Mouse (Mus musculus) cerebellum, postnatal 4 days (tissue): ENCODE data around the gene Hormad2.

Experiments
- DNase-seq, 2 experiments: peaks; one replicate each; pipeline ENCODE4 v3.0.0; 2022; ENCODE audit warnings: low spot score in 2 of 2, mixed read lengths in 1 of 2

Hormad2 gene

GRCm38 (mm10) chr11:4302363-4302913, 138.5 kb downstream of the Hormad2 start:
- DNase-seq = no peak

GRCm38 (mm10) chr11:4300683-4301082, 140.2 kb downstream of the Hormad2 start:
- no peak for DNase-seq

DNA sequence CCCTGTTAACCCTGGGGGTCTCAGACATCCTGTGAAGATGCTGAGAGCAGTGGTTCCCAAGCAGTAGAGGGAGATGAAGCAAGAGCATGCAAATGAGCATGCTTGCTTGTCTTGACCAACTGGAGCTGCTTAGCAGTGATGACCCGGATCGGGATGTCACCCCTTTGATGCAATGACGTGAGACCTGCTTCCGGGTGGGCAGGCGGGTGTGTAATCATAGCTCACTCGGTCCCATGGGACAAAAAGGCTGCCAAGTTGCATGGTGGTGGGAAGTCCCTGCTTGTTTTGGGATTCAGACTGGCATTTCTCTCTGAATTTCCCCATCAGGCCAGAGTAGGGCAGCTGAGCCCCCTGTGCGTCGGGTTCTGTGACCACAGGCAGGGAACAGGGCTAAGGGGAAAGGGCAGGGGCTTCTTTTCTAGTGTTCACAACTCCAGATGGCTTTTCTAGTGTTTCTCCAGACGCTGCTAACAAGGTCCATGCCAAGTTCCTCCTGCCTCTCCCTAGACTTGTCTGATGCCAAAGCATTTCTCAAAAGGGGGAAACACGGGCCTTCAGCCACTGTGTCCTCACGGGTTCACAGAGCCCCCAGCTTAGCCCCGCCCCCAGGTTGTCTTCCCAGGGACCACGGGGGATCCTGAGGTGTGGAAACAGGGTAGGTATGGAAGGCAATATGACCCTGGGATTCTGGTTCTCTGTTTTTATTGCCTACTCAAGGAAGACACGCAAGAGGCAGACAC, 141.0 kb downstream of the Hormad2 start:
- no peak for DNase-seq

DNA sequence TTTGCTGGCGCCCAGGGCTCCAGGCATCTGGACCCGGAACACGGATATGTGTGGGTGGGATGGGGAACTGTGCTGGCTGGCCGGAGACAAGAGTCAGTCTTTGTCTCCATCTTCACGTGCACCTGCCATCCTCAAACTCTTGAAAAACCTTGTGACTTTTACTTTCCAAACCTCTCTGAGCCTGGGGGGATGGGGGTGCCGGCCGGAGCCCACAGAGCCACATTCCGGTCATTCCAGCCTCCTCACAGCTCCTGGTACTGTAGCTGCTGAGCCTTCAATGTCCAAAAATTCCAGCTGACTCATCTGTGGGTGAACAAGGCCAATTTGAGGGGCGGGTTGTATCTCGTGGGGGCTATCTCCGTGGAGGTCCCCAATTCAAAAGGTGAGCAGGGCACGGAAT, 141.7 kb downstream of the Hormad2 start:
- DNase-seq = no peak

GRCm38 (mm10) chr11:4298615-4299014, 142.3 kb downstream of the Hormad2 start:
- DNase-seq = no peak

- no peak for DNase-seq
Measured at GRCm38 (mm10) chr11:4297753-4298152, 143.2 kb downstream of the Hormad2 start.

DNA sequence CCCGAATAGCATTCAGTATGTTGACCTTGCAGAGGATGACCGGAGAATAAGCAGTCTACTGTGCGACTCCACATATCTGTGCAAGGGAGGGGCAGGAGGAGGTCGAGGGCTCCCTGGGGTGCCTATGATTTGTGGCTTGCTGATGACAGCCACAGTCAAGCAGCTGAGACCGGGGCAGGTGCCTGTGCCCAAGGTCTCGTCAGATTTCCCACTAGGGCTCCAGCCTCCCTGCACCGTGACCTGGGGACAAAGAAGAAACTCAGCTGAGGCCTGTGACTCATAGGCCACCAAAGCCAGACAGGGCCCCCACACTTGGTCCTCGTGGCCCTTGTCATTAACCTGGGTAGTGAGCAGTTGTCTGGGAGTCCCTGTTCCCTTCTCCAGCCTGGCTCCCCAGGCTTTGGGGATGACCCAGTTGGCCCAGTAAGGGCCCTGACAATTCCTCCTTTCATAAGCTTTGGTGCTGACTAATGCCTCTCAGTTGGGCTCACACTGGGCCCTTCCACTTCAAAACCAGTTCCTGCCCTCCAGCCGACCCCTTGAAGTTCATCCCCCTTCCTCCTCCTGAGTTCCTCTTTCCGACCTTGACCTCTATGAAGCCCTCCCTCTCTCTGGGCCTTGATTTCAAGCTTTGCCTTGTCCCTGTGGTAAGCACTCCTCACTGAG, 144.2 kb downstream of the Hormad2 start:
- DNase-seq = no peak
